Mouse (Mus musculus): ENCODE results near the gene Spo11. TPM values are rescaled to one million over a fixed set of nuclear protein-coding genes. Genes with fewer than 3 reads are reported as not detected.
A peak's percentile ranks its signal among the peaks of the same experiment; 100 is the strongest.

Gene Spo11
- polyA plus RNA-seq, 2 experiments = 0.03 TPM; not detected in 1

GRCm38 (mm10) chr2:172976661-172977238 is 750 bp upstream of the Spo11 start:
- Histone ChIP-seq H3K4me2 (ENCODE audit: low read depth) (peak overlapping the region; percentile 23; the same call in 1 of the 2 replicates), H3K9ac (replicated peaks) (no peak overlapping the region), H3K4me3 (ENCODE audit: insufficient read depth in 1 of 2, low read depth in 2 of 2, low read length in 2 of 2) (no peak overlapping the region), H3K36me3 (replicated peaks; ENCODE audit: control insufficient read depth, insufficient read depth, low read depth) (no peaks in the 10 kb centered on the region), H3K27ac (no peak overlapping the region), H3K9me3 (ENCODE audit: control insufficient read depth, low read length) (no peaks in the 10 kb centered on the region), H3K27me3 (ENCODE audit: control insufficient read depth, insufficient read depth, low read length) (no peaks in the 10 kb centered on the region), H3K4me1 (replicated peaks; ENCODE audit: control insufficient read depth in 2 of 2, insufficient read depth in 2 of 2, low read length in 1 of 2) (0 out of 4 replicates have a peak, but pooled peaks cover 0 to 2% of the 10 kb centered on the region in 2 experiments)
- DNase-seq (ENCODE audit: low read depth in 3 of 3, low spot score in 3 of 3) (no peak), ATAC-seq (ENCODE audit: insufficient read depth) (no peak)
- WGBS (ENCODE audit: insufficient replicate concordance) = 12% methylated on average over 7 of the region's 7 CpGs
- TF ChIP-seq CTCF (IDR thresholded peaks at IDR 0.05; ENCODE audit: low read depth) = no peak
- no peak for TF ChIP-seq EP300 (IDR thresholded peaks at IDR 0.05; ENCODE audit: low read depth)

GRCm38 (mm10) chr2:172978131-172978633 is 682 bp downstream of the Spo11 start:
- ATAC-seq (ENCODE audit: insufficient read depth) = no peak
- no peak for TF ChIP-seq EP300 (IDR thresholded peaks at IDR 0.05; ENCODE audit: low read depth)
- TF ChIP-seq CTCF (IDR thresholded peaks at IDR 0.05; ENCODE audit: low read depth) = no peak

GRCm38 (mm10) chr2:172979666-172980345 is 2.3 kb downstream of the Spo11 start:
- H3K36me3 ChIP-seq (replicated peaks; ENCODE audit: control insufficient read depth, insufficient read depth, low read depth) = no peaks in the 10 kb centered on the region
- no peak overlapping the region for H3K4me2 ChIP-seq (ENCODE audit: low read depth)
- H3K4me3 ChIP-seq (ENCODE audit: insufficient read depth in 1 of 2, low read depth in 2 of 2, low read length in 2 of 2) = no peak overlapping the region
- H3K4me1 ChIP-seq (replicated peaks; ENCODE audit: control insufficient read depth in 2 of 2, insufficient read depth in 2 of 2, low read length in 1 of 2) = 0 out of 4 replicates have a peak, but pooled peaks cover 0 to 5% of the 10 kb centered on the region in 2 experiments
- no peak overlapping the region for H3K27ac ChIP-seq
- no peak overlapping the region for H3K9ac ChIP-seq (replicated peaks)
- H3K9me3 ChIP-seq (ENCODE audit: control insufficient read depth, low read length) = no peaks in the 10 kb centered on the region
- ATAC-seq (ENCODE audit: insufficient read depth) (no peak), DNase-seq (ENCODE audit: low read depth in 3 of 3, low spot score in 3 of 3) (no peak)
- H3K27me3 ChIP-seq (ENCODE audit: control insufficient read depth, insufficient read depth, low read length) = no peaks in the 10 kb centered on the region
- 89% methylated on average over 42 of the region's 43 CpGs for WGBS (ENCODE audit: insufficient replicate concordance)
- TF ChIP-seq CTCF (IDR thresholded peaks at IDR 0.05; ENCODE audit: low read depth) (no peak; the same call in 1 of the 2 replicates), EP300 (IDR thresholded peaks at IDR 0.05; ENCODE audit: low read depth) (no peak)

More at GRCm38 (mm10) chr2:172978131-172978633, 682 bp downstream of the Spo11 start:
- H3K27ac ChIP-seq = no peak overlapping the region
- H3K4me1 ChIP-seq (replicated peaks; ENCODE audit: control insufficient read depth in 2 of 2, insufficient read depth in 2 of 2, low read length in 1 of 2) = 0 out of 4 replicates have a peak, but pooled peaks cover 0 to 5% of the 10 kb centered on the region in 2 experiments
- H3K4me2 ChIP-seq (ENCODE audit: low read depth) = no peak overlapping the region
- WGBS (ENCODE audit: insufficient replicate concordance) = 30% methylated on average over 4 of the region's 4 CpGs
- no peak overlapping the region for H3K9ac ChIP-seq (replicated peaks)
- no peaks in the 10 kb centered on the region for H3K36me3 ChIP-seq (replicated peaks; ENCODE audit: control insufficient read depth, insufficient read depth, low read depth)
- no peak for DNase-seq (ENCODE audit: low read depth in 3 of 3, low spot score in 3 of 3)
- H3K9me3 ChIP-seq (ENCODE audit: control insufficient read depth, low read length) = no peaks in the 10 kb centered on the region
- no peaks in the 10 kb centered on the region for H3K27me3 ChIP-seq (ENCODE audit: control insufficient read depth, insufficient read depth, low read length)
- no peak overlapping the region for H3K4me3 ChIP-seq (ENCODE audit: insufficient read depth in 1 of 2, low read depth in 2 of 2, low read length in 2 of 2)

- Histone ChIP-seq H3K4me1 (replicated peaks; ENCODE audit: control insufficient read depth in 2 of 2, insufficient read depth in 2 of 2, low read length in 1 of 2) (0 out of 4 replicates have a peak, but pooled peaks cover 0 to 3% of the 10 kb centered on the region in 2 experiments), H3K4me3 (ENCODE audit: insufficient read depth in 1 of 2, low read depth in 2 of 2, low read length in 2 of 2) (no peak overlapping the region), H3K27me3 (ENCODE audit: control insufficient read depth, insufficient read depth, low read length) (no peaks in the 10 kb centered on the region; the same call in 1 of the 2 replicates), H3K36me3 (replicated peaks; ENCODE audit: control insufficient read depth, insufficient read depth, low read depth) (no peaks in the 10 kb centered on the region), H3K27ac (no peak overlapping the region), H3K9me3 (ENCODE audit: control insufficient read depth, low read length) (no peaks in the 10 kb centered on the region), H3K4me2 (ENCODE audit: low read depth) (no peak overlapping the region), H3K9ac (replicated peaks) (no peak overlapping the region)
- TF ChIP-seq CTCF (IDR thresholded peaks at IDR 0.05; ENCODE audit: low read depth) = no peak
- TF ChIP-seq EP300 (IDR thresholded peaks at IDR 0.05; ENCODE audit: low read depth) = no peak
- 60% methylated on average over 9 of the region's 9 CpGs for WGBS (ENCODE audit: insufficient replicate concordance)
- DNase-seq (ENCODE audit: low read depth in 3 of 3, low spot score in 3 of 3) (no peak), ATAC-seq (ENCODE audit: insufficient read depth) (no peak)
Measured at GRCm38 (mm10) chr2:172982776-172983561, 5.5 kb downstream of the Spo11 start.
